Comparison of ENCODE assay signal across 20 mouse cellular contexts in genomic region chr9:85379135-85379534, GRCm38 (mm10).
"Had no signal": no experiment of that assay in that cellular context is flagged by ENCODE, and none has a peak within 500 bp of the region (broad histone marks: within the 10 kb centered on the region; RNA-seq: fewer than 3 reads in every experiment).

No protein-coding gene starts in this region.

- DNase-seq: kidney, adult 18-20 months; kidney, adult 9 months; kidney, postnatal 25 days; layer of hippocampus, adult 9-11 months; liver, postnatal 0 days; lung, postnatal 14 days; lung, postnatal 4 days; midbrain, embryonic 14.5 days; retina, postnatal 1 day; right cerebral cortex, postnatal 25 days; spleen, adult 18-20 months; thymus, adult 2 months; thymus, postnatal 25 days had no signal

- H3K27ac ChIP-seq: layer of hippocampus, adult 2 months; liver, embryonic 14.5 days; lung, embryonic 15.5 days; neural tube, embryonic 12.5 days; stomach, embryonic 15.5 days had no signal

- H3K4me1 ChIP-seq: lung, embryonic 15.5 days; neural tube, embryonic 12.5 days; stomach, embryonic 15.5 days had no signal

- H3K4me2 ChIP-seq: lung, embryonic 15.5 days; midbrain, embryonic 11.5 days; neural tube, embryonic 12.5 days; stomach, embryonic 15.5 days had no signal

- ATAC-seq: inflammation-experienced regulatory T-cells, adult 6 months; liver, postnatal 0 days had no signal

- H3K9me3 ChIP-seq: lung, embryonic 15.5 days; neural tube, embryonic 12.5 days; stomach, embryonic 15.5 days had no signal

- H3K27me3 ChIP-seq: lung, embryonic 15.5 days; neural tube, embryonic 12.5 days; stomach, embryonic 15.5 days had no signal

- H3K4me3 ChIP-seq: layer of hippocampus, adult 2 months; lung, embryonic 15.5 days; neural tube, embryonic 12.5 days; stomach, embryonic 15.5 days had no signal

- H3K36me3 ChIP-seq: lung, embryonic 15.5 days; neural tube, embryonic 12.5 days; stomach, embryonic 15.5 days had no signal

- H3K9ac ChIP-seq: liver, embryonic 14.5 days; liver, postnatal 0 days; lung, embryonic 15.5 days; neural tube, embryonic 12.5 days; stomach, embryonic 15.5 days had no signal
